Mouse (Mus musculus) lung, embryonic 15.5 days (tissue): ENCODE measurements around the gene Fosl2. TPM values are rescaled to one million over a fixed set of nuclear protein-coding genes. Genes with fewer than 3 reads are reported as not detected.

Source experiments
- ATAC-seq: fragments of 200-750 bp; cut with Nextera tagmentation; 2 replicates; pipeline ENCODE4 v1.8.0; 2017; ENCODE audit warnings: moderate number of reproducible peaks, borderline replicate concordance; ENCODE audit not compliant: low FRiP score, low TSS enrichment; ENCODE audit errors: extremely low read depth
- H3K27ac ChIP-seq: fragments of 300-500 bp; sonication (generic); 2 replicates; pipeline ENCODE4 v1.5.1; 2015; ENCODE audit warnings: moderate library complexity, mild to moderate bottlenecking, inconsistent platforms
- H3K27me3 ChIP-seq: fragments of 300-500 bp; sonication (generic); 2 replicates; pipeline ENCODE4 v1.6.1; 2015; ENCODE audit warnings: inconsistent platforms
- H3K36me3 ChIP-seq: fragments of 300-500 bp; sonication (generic); 2 replicates; pipeline ENCODE4 v1.6.1; 2015; ENCODE audit warnings: inconsistent platforms
- H3K4me1 ChIP-seq: fragments of 300-500 bp; sonication (generic); 2 replicates; pipeline ENCODE4 v1.6.1; 2015; ENCODE audit warnings: inconsistent platforms
- H3K4me2 ChIP-seq: fragments of 300-500 bp; sonication (generic); 2 replicates; pipeline ENCODE4 v1.6.1; 2015; ENCODE audit warnings: inconsistent platforms, mild to moderate bottlenecking, moderate library complexity
- H3K4me3 ChIP-seq: fragments of 300-500 bp; sonication (generic); 2 replicates; pipeline ENCODE4 v1.5.1; 2015; ENCODE audit warnings: mild to moderate bottlenecking, inconsistent platforms
- H3K9ac ChIP-seq: fragments of 300-500 bp; sonication (generic); 2 replicates; pipeline ENCODE4 v1.6.1; 2015; ENCODE audit warnings: inconsistent platforms
- H3K9me3 ChIP-seq: fragments of 300-500 bp; sonication (generic); 2 replicates; pipeline ENCODE4 v1.6.1; 2016; ENCODE audit warnings: inconsistent platforms
- WGBS: fragments of 180-500 bp; shearing (Covaris S2); methylation state at CpG from one replicate; pipeline ENCODE4 v1.1.7; 2015; 5-methylcytosine and 5-hydroxymethylcytosine counted together
- polyA plus RNA-seq: library from polyadenylated mRNA; unstranded; fragments of >200 nt; fragmentation: Nextera tagmentation; extraction: Ambion mirVana; gene quantifications from 2 replicates; pipeline ENCODE4 v1.2.1, GENCODE M21; 2015

Fosl2 gene
- polyA plus RNA-seq, 1 experiment from 2014 or later, result 3.6 TPM

DNA sequence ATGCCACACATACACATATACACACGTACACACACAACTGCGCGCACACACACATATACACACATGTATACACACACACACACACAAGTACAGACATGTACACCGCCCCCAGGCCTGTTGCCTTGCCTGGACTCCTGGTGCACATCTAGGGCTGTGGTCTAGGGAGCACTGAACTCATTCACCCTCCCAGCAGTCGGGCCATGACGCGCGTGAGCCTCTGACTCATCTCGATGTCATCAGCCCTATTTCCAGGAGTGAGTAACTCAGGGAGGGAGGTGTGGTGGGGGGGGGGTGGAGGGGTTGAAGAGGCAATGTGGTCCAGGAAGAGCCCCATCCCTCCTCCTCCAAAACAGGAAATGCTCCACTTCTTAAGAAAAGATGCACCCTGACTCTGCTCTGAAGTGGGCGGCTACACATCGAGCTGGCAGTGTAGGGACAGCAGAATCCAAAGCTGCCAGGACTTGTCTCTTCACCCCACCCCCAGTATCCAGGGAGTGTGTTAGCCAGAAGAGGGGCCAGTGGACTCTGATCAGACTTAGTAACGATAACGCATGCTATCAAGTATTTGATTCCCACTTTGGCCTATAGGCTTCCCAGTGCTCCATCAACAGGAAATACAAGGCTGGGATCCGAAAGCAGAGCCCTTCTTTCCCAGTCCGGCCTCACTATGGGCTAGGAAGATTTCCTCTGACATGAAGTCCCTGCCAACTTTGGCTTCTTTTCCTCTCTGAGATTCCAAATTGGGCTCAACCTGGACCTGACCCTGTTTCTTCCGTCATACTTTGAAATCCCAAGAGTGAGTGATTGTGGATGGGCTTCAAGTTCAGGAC, 56.6 kb downstream of the Fosl2 start:
- Histone ChIP-seq H3K9me3 (no peaks in the 10 kb centered on the region), H3K4me1 (peaks cover 2% of the 10 kb centered on the region; the same call in 1 of the 2 replicates), H3K4me3 (no peak overlapping the region), H3K36me3 (no peaks in the 10 kb centered on the region), H3K27me3 (no peaks in the 10 kb centered on the region), H3K4me2 (no peak overlapping the region), H3K9ac (no peak overlapping the region), H3K27ac (no peak overlapping the region)
- 0 out of 2 replicates have a peak, but pooled peaks have one; percentile 41 for ATAC-seq
- 72% methylated on average over 16 of the region's 16 CpGs for WGBS

DNA sequence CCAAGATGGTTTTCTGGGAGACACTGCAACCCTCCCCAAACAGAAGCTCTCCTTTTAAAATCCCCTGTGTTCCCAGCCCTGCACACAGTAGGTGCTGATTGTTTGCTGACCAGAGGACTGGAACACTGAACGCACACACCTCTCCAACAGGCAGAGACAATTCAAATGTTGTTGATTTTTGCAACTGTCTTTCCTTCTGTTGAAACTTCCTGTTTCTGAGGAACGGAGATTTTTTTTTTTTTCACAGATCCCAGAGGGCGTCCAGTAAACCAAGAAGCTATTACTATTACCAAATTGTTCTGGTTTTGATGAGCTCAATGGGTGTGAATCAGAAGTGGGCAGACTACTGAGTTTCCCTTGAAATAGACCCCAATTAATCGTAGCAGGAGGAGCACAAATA, 58.6 kb downstream of the Fosl2 start:
- no peaks in the 10 kb centered on the region for H3K9me3 ChIP-seq
- no peaks in the 10 kb centered on the region for H3K27me3 ChIP-seq
- H3K27ac ChIP-seq, result no peak overlapping the region
- 63% methylated on average over 4 of the region's 4 CpGs for WGBS
- H3K4me2 ChIP-seq, result no peak overlapping the region
- no peak overlapping the region for H3K4me3 ChIP-seq
- no peaks in the 10 kb centered on the region for H3K36me3 ChIP-seq
- peaks cover 2% of the 10 kb centered on the region; the same call in 1 of the 2 replicates for H3K4me1 ChIP-seq
- no peak overlapping the region for H3K9ac ChIP-seq
- no peak for ATAC-seq

DNA sequence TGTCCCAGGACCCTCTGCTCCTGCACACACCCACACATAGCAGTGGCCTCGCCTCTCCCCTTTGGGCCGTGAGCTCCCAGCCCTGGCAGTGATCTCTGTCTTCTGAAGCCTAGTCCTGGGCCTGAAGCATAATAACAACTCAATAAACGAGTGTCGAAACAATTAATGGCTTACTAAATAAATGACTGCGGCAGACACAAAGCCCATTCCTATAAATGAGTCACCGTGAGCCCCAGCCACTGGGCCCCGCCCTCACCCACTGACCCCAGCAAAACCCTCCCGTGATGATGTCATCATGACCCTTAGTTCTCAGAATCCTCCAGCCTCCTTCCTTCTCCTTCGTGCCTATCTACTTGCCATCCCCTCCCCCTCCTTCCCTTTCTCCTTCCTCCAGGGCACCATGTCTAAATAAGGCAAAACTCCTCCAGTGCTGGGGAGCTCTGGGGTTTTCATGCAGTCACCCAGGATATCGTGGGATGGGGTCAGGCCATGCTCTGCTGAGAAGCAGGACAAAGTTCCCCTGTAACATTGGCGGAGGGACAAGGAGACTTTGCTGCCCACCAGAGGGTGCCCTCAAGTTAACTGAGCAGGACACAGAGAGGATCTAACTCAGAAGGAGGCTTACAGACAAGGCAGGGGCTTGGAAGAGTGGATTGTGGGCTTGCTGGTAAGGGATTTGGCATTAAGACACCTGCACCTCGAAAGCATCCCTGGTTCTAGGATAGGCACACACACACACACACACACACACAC, 60.4 kb downstream of the Fosl2 start:
- Histone ChIP-seq H3K27ac (no peak overlapping the region), H3K4me2 (no peak overlapping the region), H3K9me3 (no peaks in the 10 kb centered on the region), H3K4me3 (no peak overlapping the region), H3K9ac (no peak overlapping the region), H3K27me3 (no peaks in the 10 kb centered on the region), H3K4me1 (peaks cover 2% of the 10 kb centered on the region; the same call in 1 of the 2 replicates), H3K36me3 (no peaks in the 10 kb centered on the region)
- 55% methylated on average over 12 of the region's 12 CpGs for WGBS
- ATAC-seq, result no peak

DNA sequence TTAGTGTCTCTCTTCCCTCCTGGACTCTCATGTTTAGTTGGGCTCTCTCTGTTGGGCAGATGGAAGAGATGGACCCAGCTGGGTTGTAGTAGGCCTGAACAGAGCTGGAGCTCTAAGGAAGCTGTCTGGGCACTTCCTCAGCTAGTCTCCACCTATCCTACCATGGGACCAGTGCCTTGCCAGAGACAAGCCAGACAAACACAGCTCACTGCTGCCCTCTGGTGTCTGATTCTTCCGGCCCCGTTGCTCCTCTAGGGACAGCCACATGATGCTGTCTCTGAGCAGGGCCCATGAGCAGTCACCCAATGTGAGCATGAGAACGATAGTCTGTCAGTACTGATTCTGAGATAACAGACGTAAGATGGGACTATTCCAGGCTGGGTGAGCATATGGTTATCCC, 62.1 kb downstream of the Fosl2 start:
- no peaks in the 10 kb centered on the region for H3K36me3 ChIP-seq
- no peak overlapping the region for H3K9ac ChIP-seq
- H3K4me3 ChIP-seq, result no peak overlapping the region
- peak; percentile 69; the same call in 1 of the 2 replicates for ATAC-seq
- WGBS, result 12% methylated on average over 4 of the region's 4 CpGs
- no peaks in the 10 kb centered on the region for H3K9me3 ChIP-seq
- H3K4me2 ChIP-seq, result no peak overlapping the region
- H3K27me3 ChIP-seq, result no peaks in the 10 kb centered on the region
- no peak overlapping the region for H3K27ac ChIP-seq
- peaks cover 2% of the 10 kb centered on the region; the same call in 1 of the 2 replicates for H3K4me1 ChIP-seq

DNA sequence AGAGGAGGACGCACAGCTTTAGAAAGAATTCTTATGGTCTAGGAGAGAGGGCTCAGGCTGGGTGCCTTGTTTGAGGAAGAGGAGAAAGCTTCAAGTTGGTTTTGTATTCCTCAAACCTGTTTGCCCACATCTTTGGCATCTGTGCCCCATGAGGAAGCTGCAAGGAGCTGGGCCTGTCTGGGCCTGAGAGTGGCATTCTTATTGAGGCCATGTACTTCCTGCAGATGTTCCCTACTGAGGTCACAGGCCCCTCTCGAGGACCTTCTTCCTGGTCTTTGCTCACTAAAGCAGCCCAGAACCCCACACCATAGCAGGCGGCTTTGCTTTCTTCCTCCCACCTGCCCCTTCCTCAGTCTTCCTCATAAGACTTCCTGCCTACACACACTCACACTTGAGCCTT, 63.5 kb downstream of the Fosl2 start:
- Histone ChIP-seq H3K9ac (no peak overlapping the region), H3K27me3 (no peaks in the 10 kb centered on the region), H3K36me3 (no peaks in the 10 kb centered on the region), H3K4me1 (peaks cover 2% of the 10 kb centered on the region; the same call in 1 of the 2 replicates), H3K4me2 (no peak overlapping the region), H3K27ac (no peak overlapping the region), H3K4me3 (no peak overlapping the region), H3K9me3 (no peaks in the 10 kb centered on the region)
- ATAC-seq, result no peak
- WGBS, result 56% methylated on average over 3 of the region's 3 CpGs

DNA sequence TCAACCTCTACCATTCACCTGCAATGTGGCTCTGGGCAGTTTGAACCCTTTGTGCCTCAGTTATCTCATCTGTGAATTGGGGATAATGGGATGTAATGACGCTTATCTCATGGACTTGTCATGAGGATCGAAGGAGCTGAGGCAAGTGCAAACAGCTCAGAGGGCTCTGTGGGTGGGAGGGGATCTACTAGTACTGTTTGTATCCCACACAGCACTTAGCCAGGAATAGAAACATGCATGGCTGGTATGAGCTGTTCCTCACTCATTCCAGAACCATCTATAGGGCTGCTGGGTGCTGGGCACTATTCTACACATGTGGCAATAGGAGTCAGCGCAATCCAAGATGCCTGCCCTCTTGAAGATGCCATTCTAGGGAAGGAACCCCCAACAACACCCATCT, 64.0 kb downstream of the Fosl2 start:
- Histone ChIP-seq H3K9me3 (no peaks in the 10 kb centered on the region), H3K4me3 (no peak overlapping the region), H3K4me1 (peaks cover 2% of the 10 kb centered on the region; the same call in 1 of the 2 replicates), H3K27ac (no peak overlapping the region), H3K4me2 (no peak overlapping the region), H3K27me3 (no peaks in the 10 kb centered on the region), H3K9ac (no peak overlapping the region), H3K36me3 (no peaks in the 10 kb centered on the region)
- no peak for ATAC-seq
- 90% methylated on average over 3 of the region's 3 CpGs for WGBS

DNA sequence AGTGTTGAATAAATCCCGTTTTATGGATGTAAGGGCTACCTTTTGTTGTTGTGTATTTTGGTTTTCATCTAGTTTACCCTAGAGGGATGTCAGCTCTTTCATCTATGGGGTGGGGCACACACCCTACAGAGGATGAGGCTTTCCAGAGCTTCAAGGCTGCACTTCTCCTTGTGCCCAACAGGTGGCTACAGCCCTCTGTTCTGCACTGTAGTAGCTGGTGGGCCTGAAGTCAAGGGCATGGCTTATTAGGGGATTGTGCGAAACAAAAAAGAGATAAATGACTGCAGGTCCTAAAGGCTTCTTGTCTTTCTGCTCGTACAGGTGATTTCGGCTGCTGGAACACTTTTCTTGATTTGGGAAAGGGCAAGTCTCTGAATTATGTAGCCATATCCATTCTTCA, 69.1 kb downstream of the Fosl2 start:
- Histone ChIP-seq H3K4me3 (no peak overlapping the region), H3K27me3 (no peaks in the 10 kb centered on the region), H3K9ac (no peak overlapping the region), H3K36me3 (no peaks in the 10 kb centered on the region), H3K4me2 (no peak overlapping the region), H3K27ac (no peak overlapping the region), H3K4me1 (no peaks in the 10 kb centered on the region), H3K9me3 (no peaks in the 10 kb centered on the region)
- 72% methylated on average over 4 of the region's 4 CpGs for WGBS
- ATAC-seq, result no peak

DNA sequence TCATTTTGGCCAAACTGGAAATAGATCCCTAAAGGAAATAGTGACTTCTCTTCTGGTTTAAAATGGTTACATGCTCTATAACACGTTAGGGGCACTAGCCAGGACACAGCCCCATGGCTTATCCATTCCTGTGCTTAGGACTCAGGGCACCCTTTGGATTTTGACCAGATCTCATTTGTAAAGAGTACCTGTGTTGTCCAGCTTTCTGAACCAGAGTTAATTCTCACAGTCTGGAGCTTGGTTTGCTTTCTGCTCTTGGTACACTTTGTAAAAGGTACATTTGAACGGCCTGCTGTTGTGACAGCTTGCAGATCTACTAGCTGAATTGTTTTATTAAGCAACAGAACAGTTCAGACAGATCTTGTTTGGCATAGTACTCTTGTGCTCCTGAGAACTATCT, 71.1 kb downstream of the Fosl2 start:
- no peak overlapping the region for H3K9ac ChIP-seq
- H3K4me3 ChIP-seq, result no peak overlapping the region
- no peaks in the 10 kb centered on the region for H3K9me3 ChIP-seq
- H3K4me1 ChIP-seq, result no peaks in the 10 kb centered on the region
- H3K4me2 ChIP-seq, result no peak overlapping the region
- H3K27ac ChIP-seq, result no peak overlapping the region
- 69% methylated on average over 2 of the region's 2 CpGs for WGBS
- ATAC-seq, result no peak
- no peaks in the 10 kb centered on the region for H3K36me3 ChIP-seq
- H3K27me3 ChIP-seq, result no peaks in the 10 kb centered on the region

Other genes starting within 250 kb of the Fosl2 start
- gene Plb1, start 96.9 kb downstream of the Fosl2 start, polyA plus RNA-seq, result 16.3 and 16.9 TPM in 2 replicates